Mouse (Mus musculus): ENCODE measurements around the gene Traf3ip3.

DNA sequence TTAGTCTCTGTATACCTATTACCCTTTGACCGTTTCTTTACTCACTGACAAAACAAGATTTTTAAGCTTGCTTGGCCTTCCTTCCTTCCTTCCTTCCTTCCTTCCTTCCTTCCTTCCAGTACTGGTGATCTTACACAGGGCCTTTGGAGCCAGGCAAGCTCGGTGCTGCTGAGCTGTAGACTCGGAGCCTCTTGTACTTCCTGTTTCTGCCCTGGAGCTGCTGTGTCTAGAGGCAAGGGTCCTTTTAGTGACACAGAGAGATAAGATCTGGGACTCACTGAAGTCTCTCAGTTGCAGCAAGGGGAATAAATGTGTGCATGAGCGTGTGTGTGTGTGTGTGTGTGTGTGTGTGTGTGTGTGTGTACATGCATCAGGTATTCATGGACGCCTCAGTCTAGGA, 29.4 kb upstream of the Traf3ip3 start:
- TF ChIP-seq CTCF (IDR thresholded peaks at IDR 0.05; ENCODE audit: low read depth, low read length) (no peak), POLR2A (IDR thresholded peaks at IDR 0.05; ENCODE audit: extremely low read depth, insufficient read depth, low read length) (no peak)

All from liver, adult 2 months (tissue).